Mouse (Mus musculus) heart, postnatal 0 days (tissue): ENCODE data around the gene Prmt3. TPM values are rescaled to one million over a fixed set of nuclear protein-coding genes. Genes with fewer than 3 reads are reported as not detected.

ENCODE experiments used
- ATAC-seq: fragments of 200-750 bp; cut with Nextera tagmentation; 2 replicates; pipeline ENCODE4 v1.8.0; 2017; ENCODE audit warnings: low read depth, moderate number of reproducible peaks, moderate library complexity; ENCODE audit not compliant: insufficient read depth
- DNase-seq: peaks from one replicate; pipeline ENCODE4 v3.0.0-alpha.2; 2016; ENCODE audit warnings: low spot score
- H3K27ac ChIP-seq: fragments of 300-500 bp; sonication (generic); 2 replicates; pipeline ENCODE4 v1.5.1; 2014; ENCODE audit warnings: low read depth, mild to moderate bottlenecking
- H3K27me3 ChIP-seq: fragments of 300-500 bp; sonication (generic); 2 replicates; pipeline ENCODE4 v1.6.1; 2014; ENCODE audit warnings: low read length, mixed read lengths; ENCODE audit not compliant: control insufficient read depth, insufficient read depth
- H3K36me3 ChIP-seq: fragments of 300-500 bp; sonication (generic); replicated peaks from 2 replicates; pipeline ENCODE4 v1.6.1; 2014; ENCODE audit warnings: low read length, mixed read lengths; ENCODE audit not compliant: control insufficient read depth, insufficient read depth
- H3K4me1 ChIP-seq: fragments of 300-500 bp; sonication (generic); 2 replicates; pipeline ENCODE4 v1.6.1; 2014; ENCODE audit warnings: antibody characterized with exemption; ENCODE audit not compliant: control insufficient read depth, insufficient read depth
- H3K4me2 ChIP-seq: fragments of 300-500 bp; sonication (generic); 2 replicates; pipeline ENCODE4 v1.6.1; 2014; ENCODE audit warnings: low read depth, mild to moderate bottlenecking, low read length, moderate library complexity
- H3K4me3 ChIP-seq: fragments of 300-500 bp; sonication (generic); 2 replicates; pipeline ENCODE4 v1.5.1; 2014; ENCODE audit warnings: low read depth, low read length
- H3K9ac ChIP-seq: fragments of 300-500 bp; sonication (generic); replicated peaks from 2 replicates; pipeline ENCODE4 v1.6.1; 2014; ENCODE audit warnings: low read depth, low read length, mixed read lengths
- H3K9me3 ChIP-seq: fragments of 300-500 bp; sonication (generic); replicated peaks from 2 replicates; pipeline ENCODE4 v1.6.1; 2016; ENCODE audit warnings: low read length; ENCODE audit not compliant: control insufficient read depth
- CTCF ChIP-seq: IDR thresholded peaks from 2 replicates; pipeline ENCODE4 v1.5.1; 2016; ENCODE audit warnings: antibody characterized with exemption, control low read depth, low read depth
- EP300 ChIP-seq: IDR thresholded peaks from 2 replicates; pipeline ENCODE4 v1.6.1; 2016; ENCODE audit warnings: antibody characterized with exemption, low read depth
- WGBS: fragments of 180-500 bp; shearing (Covaris S2); extraction: QIAGEN DNeasy Blood & Tissue Kit; methylation state at CpG from one replicate; pipeline ENCODE4 v1.1.7; 2014; 5-methylcytosine and 5-hydroxymethylcytosine counted together
- polyA plus RNA-seq: library from polyadenylated mRNA; unstranded; fragments of >200 nt; fragmentation: Nextera tagmentation; extraction: Ambion mirVana; gene quantifications from 2 replicates; pipeline ENCODE4 v1.2.1, GENCODE M21; 2015
- total RNA-seq: library from RNA; depleted of rRNA; stranded (reverse); fragments of >200 nt; gene quantifications from 2 replicates; pipeline ENCODE4 v1.2.3, GENCODE M21; 2014; ENCODE audit warnings: low replicate concordance

Prmt3 gene
- total and polyA plus RNA-seq, 2 experiments from 2014 or later, result 27.1 to 34.7 TPM

DNA sequence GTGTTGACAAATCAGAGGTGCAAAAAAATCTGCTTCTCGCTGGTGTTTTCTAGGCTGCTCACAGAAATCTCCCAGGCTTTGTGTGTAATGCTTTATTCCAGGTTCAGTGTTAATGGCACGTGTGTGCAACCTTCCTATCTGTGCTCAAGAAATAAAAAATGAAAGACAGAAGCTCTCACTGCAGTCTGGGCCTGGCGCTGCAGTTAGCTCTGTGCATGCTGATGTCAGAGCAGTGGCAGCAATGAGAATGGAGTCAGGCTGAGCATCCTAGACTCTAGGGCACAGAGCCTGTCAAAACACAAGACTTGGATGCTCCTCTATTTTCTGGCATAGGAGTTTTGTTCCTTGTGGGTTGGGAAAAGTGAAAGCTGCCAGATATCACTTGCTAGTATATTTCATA, 92.1 kb downstream of the Prmt3 start:
- 31% methylated on average over 3 of the region's 3 CpGs for WGBS
- Histone ChIP-seq H3K4me1 (peaks cover 4% of the 10 kb centered on the region; the same call in 1 of the 2 replicates), H3K27me3 (no peaks in the 10 kb centered on the region), H3K27ac (no peak overlapping the region), H3K4me3 (no peak overlapping the region), H3K4me2 (no peak overlapping the region), H3K9ac (no peak overlapping the region), H3K36me3 (no peaks in the 10 kb centered on the region), H3K9me3 (no peaks in the 10 kb centered on the region)
- ATAC-seq (no peak), DNase-seq (no peak)
- TF ChIP-seq EP300 (no peak), CTCF (no peak)

DNA sequence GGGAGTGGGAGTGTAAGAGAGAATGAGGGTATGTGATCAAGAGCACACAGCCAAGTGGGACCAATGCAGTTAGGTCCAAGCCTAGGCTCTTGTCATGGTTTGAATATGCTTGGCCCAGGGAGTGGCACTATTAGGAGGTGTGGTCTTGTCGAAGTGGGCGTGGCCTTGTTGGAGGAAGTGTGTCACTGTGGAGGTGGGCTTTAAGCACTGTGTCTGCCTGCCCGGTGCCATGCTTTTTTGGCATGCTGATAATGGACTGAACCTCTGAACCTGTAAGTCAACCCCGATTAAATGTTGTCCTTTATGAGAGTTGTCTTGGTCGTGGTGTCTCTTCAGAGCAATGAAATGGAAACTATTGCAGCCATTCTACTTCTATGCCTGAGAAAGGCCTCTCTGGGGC, 99.2 kb downstream of the Prmt3 start:
- no peak overlapping the region for H3K4me3 ChIP-seq
- WGBS, result 72% methylated on average over 5 of the region's 5 CpGs
- no peak for TF ChIP-seq CTCF
- no peak for TF ChIP-seq EP300

GRCm38 (mm10) chr7:49879051-49879450, 100.9 kb downstream of the Prmt3 start:
- TF ChIP-seq EP300, result no peak
- no peak for TF ChIP-seq CTCF
- WGBS, result 77% methylated on average over 13 of the region's 13 CpGs
- no peaks in the 10 kb centered on the region for H3K36me3 ChIP-seq
- no peaks in the 10 kb centered on the region for H3K9me3 ChIP-seq
- H3K9ac ChIP-seq, result no peak overlapping the region
- no peak overlapping the region for H3K4me3 ChIP-seq
- DNase-seq, result no peak
- no peak overlapping the region for H3K4me2 ChIP-seq
- 0 out of 2 replicates have a peak, but pooled peaks cover 4% of the 10 kb centered on the region for H3K4me1 ChIP-seq
- H3K27me3 ChIP-seq, result no peaks in the 10 kb centered on the region
- no peak for ATAC-seq
- no peak overlapping the region for H3K27ac ChIP-seq

More for the DNA sequence above, 99.2 kb downstream of the Prmt3 start:
- no peak overlapping the region for H3K9ac ChIP-seq
- H3K36me3 ChIP-seq, result no peaks in the 10 kb centered on the region
- H3K27me3 ChIP-seq, result no peaks in the 10 kb centered on the region
- H3K27ac ChIP-seq, result no peak overlapping the region
- H3K4me1 ChIP-seq, result no peaks in the 10 kb centered on the region
- H3K4me2 ChIP-seq, result no peak overlapping the region
- DNase-seq, result no peak
- ATAC-seq, result no peak
- no peaks in the 10 kb centered on the region for H3K9me3 ChIP-seq

- H3K9ac ChIP-seq, result no peak overlapping the region
- H3K9me3 ChIP-seq, result no peaks in the 10 kb centered on the region
- whole genome bisulfite sequencing, result 67% methylated on average over 8 of the region's 8 CpGs
- H3K4me3 ChIP-seq, result no peak overlapping the region
- DNase-seq, result no peak
- ATAC-seq, result no peak
- no peaks in the 10 kb centered on the region for H3K27me3 ChIP-seq
- no peak overlapping the region for H3K27ac ChIP-seq
- TF ChIP-seq CTCF, result no peak
- no peak for TF ChIP-seq EP300
- no peak overlapping the region for H3K4me2 ChIP-seq
- H3K4me1 ChIP-seq, result 0 out of 2 replicates have a peak, but pooled peaks cover 4% of the 10 kb centered on the region
- no peaks in the 10 kb centered on the region for H3K36me3 ChIP-seq
Measured at GRCm38 (mm10) chr7:49879998-49880707, 102.0 kb downstream of the Prmt3 start.

GRCm38 (mm10) chr7:49882288-49882687, 104.1 kb downstream of the Prmt3 start:
- peak overlapping the region; percentile 38 for H3K4me2 ChIP-seq
- DNase-seq (no peak), ATAC-seq (no peak)
- TF ChIP-seq CTCF (no peak), EP300 (no peak)
- no peak overlapping the region for H3K27ac ChIP-seq
- 9% methylated on average over 4 of the region's 4 CpGs for WGBS
- no peak overlapping the region for H3K4me3 ChIP-seq
- no peaks in the 10 kb centered on the region for H3K27me3 ChIP-seq
- H3K36me3 ChIP-seq, result no peaks in the 10 kb centered on the region
- 0 out of 2 replicates have a peak, but pooled peaks cover 4% of the 10 kb centered on the region for H3K4me1 ChIP-seq
- no peaks in the 10 kb centered on the region for H3K9me3 ChIP-seq
- no peak overlapping the region for H3K9ac ChIP-seq
